Mouse (Mus musculus) CH12.LX (cell line): ENCODE measurements around the gene 1700024P04Rik. TPM values are rescaled to one million over a fixed set of nuclear protein-coding genes. Genes with fewer than 3 reads are reported as not detected.

Source experiments
- DNase-seq: peaks from one replicate; pipeline ENCODE4 v3.0.0-alpha.2; 2013; ENCODE audit errors: extremely low read depth
- H3K27ac ChIP-seq: 2 replicates; pipeline ENCODE4 v1.5.1; 2012; ENCODE audit warnings: low read depth, mild to moderate bottlenecking, control low read depth, moderate library complexity; ENCODE audit not compliant: insufficient read depth
- H3K27me3 ChIP-seq: replicated peaks from 2 replicates; pipeline ENCODE3; 2012; ENCODE audit warnings: inconsistent platforms
- H3K36me3 ChIP-seq, 2 experiments: replicated peaks in 1 of 2; 2 replicates each; pipeline versions ENCODE3 to v1.6.1; 2012; ENCODE audit warnings: inconsistent platforms in 1 of 2, low read length in 1 of 2, mild to moderate bottlenecking in 1 of 2, mixed read lengths in 1 of 2, moderate library complexity in 1 of 2; ENCODE audit not compliant: control insufficient read depth in 1 of 2, insufficient read depth in 1 of 2
- H3K4me1 ChIP-seq, 2 experiments: 2 replicates each; pipeline ENCODE4 v1.6.1; 2012; ENCODE audit warnings: inconsistent platforms in 1 of 2, moderate library complexity in 1 of 2; ENCODE audit not compliant: insufficient read depth in 2 of 2, control insufficient read depth in 1 of 2
- H3K4me2 ChIP-seq: 2 replicates; pipeline ENCODE4 v1.6.1; 2012; ENCODE audit warnings: low read depth, mild to moderate bottlenecking, control low read depth; ENCODE audit not compliant: poor library complexity, insufficient read depth, severe bottlenecking
- H3K4me3 ChIP-seq, 3 experiments: fragments of 150-350 bp in 1 of 3; sonication (generic) in 1 of 3; replicated peaks in 1 of 3; 2 replicates each; pipeline versions ENCODE3 to v1.5.1; 2011 to 2012; ENCODE audit warnings: low read depth in 2 of 3, low read length in 2 of 3, mild to moderate bottlenecking in 2 of 3, moderate library complexity in 2 of 3, control low read depth in 1 of 3, improper control_type of control experiment in 1 of 3, inconsistent platforms in 1 of 3, mixed read lengths in 1 of 3; ENCODE audit not compliant: poor library complexity in 1 of 3
- H3K79me2 ChIP-seq: replicated peaks from 2 replicates; pipeline ENCODE4 v1.6.1; 2012; ENCODE audit warnings: mild to moderate bottlenecking, moderate library complexity; ENCODE audit not compliant: control insufficient read depth, poor library complexity, insufficient read depth, severe bottlenecking; ENCODE audit errors: extremely low read depth
- H3K9ac ChIP-seq: 2 replicates; pipeline ENCODE4 v1.6.1; 2012; ENCODE audit warnings: low read depth, mild to moderate bottlenecking, control low read depth, moderate library complexity; ENCODE audit not compliant: insufficient read depth
- H3K9me3 ChIP-seq: replicated peaks from 2 replicates; pipeline ENCODE3; 2012; ENCODE audit warnings: low read length, inconsistent platforms, mixed read lengths
- BHLHE40 ChIP-seq: IDR thresholded peaks from 2 replicates; pipeline ENCODE4 v1.6.1; 2011; ENCODE audit warnings: mild to moderate bottlenecking, low read depth, low read length, improper control_type of control experiment
- CHD1 ChIP-seq: IDR thresholded peaks from 2 replicates; pipeline ENCODE4 v1.6.1; 2012; ENCODE audit warnings: low read depth, low read length, improper control_type of control experiment, inconsistent platforms
- CHD2 ChIP-seq: IDR thresholded peaks from 2 replicates; pipeline ENCODE4 v1.6.1; 2011; ENCODE audit warnings: low read length, improper control_type of control experiment
- CTCF ChIP-seq, 2 experiments: IDR thresholded peaks in 1 of 2; conservative IDR thresholded peaks in 1 of 2; 2 replicates each; pipeline ENCODE4 v1.5.1; 2011 to 2012; ENCODE audit warnings: low read depth in 2 of 2, low read length in 2 of 2, improper control_type of control experiment in 1 of 2, inconsistent platforms in 1 of 2, mild to moderate bottlenecking in 1 of 2, moderate library complexity in 1 of 2
- E2F4 ChIP-seq: IDR thresholded peaks from 2 replicates; pipeline ENCODE4 v1.6.1; 2011; ENCODE audit warnings: low read depth, low read length, improper control_type of control experiment; ENCODE audit not compliant: insufficient replicate concordance
- ELF1 ChIP-seq: IDR thresholded peaks from 2 replicates; pipeline ENCODE4 v1.6.1; 2014; ENCODE audit warnings: low read depth, mild to moderate bottlenecking, inconsistent platforms, low read length, improper control_type of control experiment
- EP300 ChIP-seq: IDR thresholded peaks from 2 replicates; pipeline ENCODE4 v1.6.1; 2011; ENCODE audit warnings: low read length, improper control_type of control experiment
- ETS1 ChIP-seq: conservative IDR thresholded peaks from 2 replicates; pipeline ENCODE4 v1.6.1; 2012; ENCODE audit warnings: low read depth, mild to moderate bottlenecking, inconsistent platforms, low read length, improper control_type of control experiment, moderate library complexity
- GABPA ChIP-seq: IDR thresholded peaks from 2 replicates; pipeline ENCODE4 v1.6.1; 2012; ENCODE audit warnings: low read depth, low read length, improper control_type of control experiment, inconsistent platforms; ENCODE audit not compliant: insufficient replicate concordance
- HCFC1 ChIP-seq: IDR thresholded peaks from 2 replicates; pipeline ENCODE4 v1.6.1; 2012; ENCODE audit warnings: low read depth, mild to moderate bottlenecking, inconsistent platforms, low read length, improper control_type of control experiment
- JUN ChIP-seq: IDR thresholded peaks from 2 replicates; pipeline ENCODE4 v1.6.1; 2011; ENCODE audit warnings: low read depth, mild to moderate bottlenecking, low read length, improper control_type of control experiment, moderate library complexity; ENCODE audit not compliant: insufficient read depth
- JUND ChIP-seq: conservative IDR thresholded peaks from 2 replicates; pipeline ENCODE4 v1.6.1; 2011; ENCODE audit warnings: low read depth, low read length, improper control_type of control experiment
- KAT2A ChIP-seq: IDR thresholded peaks from 2 replicates; pipeline ENCODE4 v1.6.1; 2012; ENCODE audit warnings: low read length, improper control_type of control experiment, inconsistent platforms; ENCODE audit not compliant: insufficient replicate concordance
- MAFK ChIP-seq: IDR thresholded peaks from 2 replicates; pipeline ENCODE4 v1.6.1; 2011; ENCODE audit warnings: low read length, improper control_type of control experiment; ENCODE audit not compliant: insufficient replicate concordance
- MAX ChIP-seq: IDR thresholded peaks from 2 replicates; pipeline ENCODE4 v1.6.1; 2011; ENCODE audit warnings: low read length, improper control_type of control experiment
- MAZ ChIP-seq: IDR thresholded peaks from 2 replicates; pipeline ENCODE4 v1.6.1; 2012; ENCODE audit warnings: low read depth, mild to moderate bottlenecking, inconsistent platforms, low read length, improper control_type of control experiment, moderate library complexity
- MEF2A ChIP-seq: IDR thresholded peaks from 2 replicates; pipeline ENCODE4 v1.6.1; 2014; ENCODE audit warnings: low read depth, mild to moderate bottlenecking, inconsistent platforms, low read length, improper control_type of control experiment, borderline replicate concordance
- MXI1 ChIP-seq: IDR thresholded peaks from 2 replicates; pipeline ENCODE4 v1.6.1; 2011; ENCODE audit warnings: mild to moderate bottlenecking, low read depth, low read length, improper control_type of control experiment
- MYC ChIP-seq: IDR thresholded peaks from 2 replicates; pipeline ENCODE4 v1.6.1; 2011; ENCODE audit warnings: low read depth, mild to moderate bottlenecking, improper control_type of control experiment, low read length
- NELFE ChIP-seq: IDR thresholded peaks from 2 replicates; pipeline ENCODE4 v1.6.1; 2011; ENCODE audit warnings: low read depth, low read length, improper control_type of control experiment
- NRF1 ChIP-seq: IDR thresholded peaks from 2 replicates; pipeline ENCODE4 v1.6.1; 2014; ENCODE audit warnings: low read depth, mild to moderate bottlenecking, inconsistent platforms, low read length, improper control_type of control experiment, moderate library complexity
- PAX5 ChIP-seq: IDR thresholded peaks from 2 replicates; pipeline ENCODE4 v1.6.1; 2012; ENCODE audit warnings: low read length, inconsistent platforms, mixed read lengths
- POLR2A ChIP-seq: IDR thresholded peaks from 2 replicates; pipeline ENCODE4 v1.6.1; 2011; ENCODE audit warnings: low read depth, mild to moderate bottlenecking, improper control_type of control experiment, low read length
- POLR2AphosphoS2 ChIP-seq: IDR thresholded peaks from 2 replicates; pipeline ENCODE4 v1.6.1; 2011; ENCODE audit warnings: low read depth, low read length, improper control_type of control experiment
- RAD21 ChIP-seq: IDR thresholded peaks from 2 replicates; pipeline ENCODE4 v1.6.1; 2011; ENCODE audit warnings: low read depth, mild to moderate bottlenecking, low read length, improper control_type of control experiment, moderate library complexity
- RCOR1 ChIP-seq: conservative IDR thresholded peaks from 2 replicates; pipeline ENCODE4 v1.6.1; 2012; ENCODE audit warnings: low read depth, mild to moderate bottlenecking, inconsistent platforms, low read length, improper control_type of control experiment
- SIN3A ChIP-seq: IDR thresholded peaks from 2 replicates; pipeline ENCODE4 v1.6.1; 2012; ENCODE audit warnings: low read length, improper control_type of control experiment, inconsistent platforms
- SMC3 ChIP-seq: IDR thresholded peaks from 2 replicates; pipeline ENCODE4 v1.6.1; 2011; ENCODE audit warnings: low read depth, low read length, improper control_type of control experiment
- TBP ChIP-seq: conservative IDR thresholded peaks from 2 replicates; pipeline ENCODE4 v1.6.1; 2011; ENCODE audit warnings: low read depth, low read length, improper control_type of control experiment
- TCF12 ChIP-seq: IDR thresholded peaks from 2 replicates; pipeline ENCODE4 v1.6.1; 2014; ENCODE audit warnings: low read depth, mild to moderate bottlenecking, inconsistent platforms, low read length, improper control_type of control experiment
- UBTF ChIP-seq: IDR thresholded peaks from 2 replicates; pipeline ENCODE4 v1.6.1; 2012; ENCODE audit warnings: low read depth, mild to moderate bottlenecking, inconsistent platforms, low read length, improper control_type of control experiment, moderate library complexity
- USF1 ChIP-seq: IDR thresholded peaks from 2 replicates; pipeline ENCODE4 v1.6.1; 2014; ENCODE audit warnings: low read depth, mild to moderate bottlenecking, inconsistent platforms, low read length, improper control_type of control experiment
- USF2 ChIP-seq: conservative IDR thresholded peaks from 2 replicates; pipeline ENCODE4 v1.6.1; 2011; ENCODE audit warnings: low read depth, low read length, improper control_type of control experiment
- ZC3H11A ChIP-seq: IDR thresholded peaks from 2 replicates; pipeline ENCODE4 v1.6.1; 2012; ENCODE audit warnings: low read depth, mild to moderate bottlenecking, inconsistent platforms, low read length, improper control_type of control experiment
- ZMIZ1 ChIP-seq: IDR thresholded peaks from 2 replicates; pipeline ENCODE4 v1.6.1; 2012; ENCODE audit warnings: low read depth, mild to moderate bottlenecking, inconsistent platforms, low read length, improper control_type of control experiment
- ZNF384 ChIP-seq: IDR thresholded peaks from 2 replicates; pipeline ENCODE4 v1.6.1; 2012; ENCODE audit warnings: low read depth, low read length, improper control_type of control experiment, inconsistent platforms
- dilution Hi-C: fragments of 300-500 bp; cut with MboI; formaldehyde crosslinking; loops from 2 replicates; pipeline ENCODE4 v1.14.3; 2020; ENCODE audit warnings: low sequenced_read_pairs; ENCODE audit not compliant: extremely low pct_unique_long_range_greater_than_20kb, extremely low pct_ligation_motif_present
- in situ Hi-C: fragments of 300-500 bp; cut with MboI; formaldehyde crosslinking; loops from 3 replicates; pipeline ENCODE4 v1.14.3; 2019; ENCODE audit warnings: low sequenced_read_pairs, low pct_ligation_motif_present, low pct_unique_long_range_greater_than_20kb, mixed read lengths
- polyA plus RNA-seq: library from polyadenylated mRNA; unstranded; fragments of >175 nt; gene quantifications from 2 replicates; pipeline ENCODE4 v1.2.1, GENCODE M21; 2012; ENCODE audit warnings: low read depth; ENCODE audit not compliant: insufficient read length
- total RNA-seq, 2 experiments: library from RNA; depleted of rRNA; stranded (reverse); fragments of 300-350 nt in 1 of 2; fragments of >200 nt in 1 of 2; gene quantifications; 2 replicates each; pipeline ENCODE4 v1.2.3; 2012 to 2014

The 1700024P04Rik gene
- total and polyA plus RNA-seq, 3 experiments, result not detected

DNA sequence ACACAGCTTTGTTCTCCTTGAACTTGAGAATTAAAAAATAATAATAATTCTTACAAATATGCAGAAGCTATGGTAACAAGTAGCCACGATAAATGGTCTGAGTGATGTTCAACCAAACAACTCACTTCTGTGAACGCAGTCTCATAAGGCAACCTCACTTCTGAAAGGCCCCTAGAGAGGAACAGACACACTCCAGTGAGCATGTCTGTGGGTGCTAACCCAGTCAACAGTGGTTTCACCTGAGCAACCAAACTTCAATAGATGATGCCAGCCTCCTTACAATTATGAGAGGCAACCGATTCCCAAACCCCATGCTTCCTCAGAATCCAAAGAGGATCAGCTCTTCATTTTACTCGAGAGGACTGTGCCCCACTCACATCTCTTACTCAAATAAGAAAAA lies 39.0 kb downstream of the 1700024P04Rik start (continued):
- peak; percentile 60 for TF ChIP-seq NRF1
- no peak for TF ChIP-seq NELFE
- TF ChIP-seq CTCF (conservative IDR thresholded peaks at IDR 0.05 in 1 of 2, IDR thresholded peaks at IDR 0.05 in 1 of 2; ENCODE audit: low read depth in 2 of 2, low read length in 2 of 2), result no peak
- no peak for TF ChIP-seq CHD1
- no peak for TF ChIP-seq POLR2AphosphoS2
- no peak for TF ChIP-seq MAX
- TF ChIP-seq ZC3H11A, result no peak
- no peak for TF ChIP-seq JUN

- peak overlapping the region; percentile 86 for H3K27ac ChIP-seq
- H3K9ac ChIP-seq, result peak overlapping the region; percentile 73
- peak overlapping the region; percentile 96 for H3K4me2 ChIP-seq
- dilution Hi-C loops (no loop called here), in situ Hi-C loops (no loop called here)
- H3K27me3 ChIP-seq, result no peaks in the 10 kb centered on the region
- no peaks in the 10 kb centered on the region for H3K9me3 ChIP-seq
- H3K36me3 ChIP-seq, result no peaks in the 10 kb centered on the region
- peaks cover 2 to 32% of the 10 kb centered on the region in 2 experiments for H3K4me1 ChIP-seq
- H3K79me2 ChIP-seq, result no peaks in the 10 kb centered on the region
- peak overlapping the region; percentile 54 to 66 (median 58) for H3K4me3 ChIP-seq
- peak; percentile 84 for DNase-seq
- TF ChIP-seq UBTF (no peak), CHD1 (no peak), NRF1 (no peak), MEF2A (peak; percentile 52; the same call in 1 of the 2 replicates), MYC (0 out of 2 replicates have a peak, but pooled peaks have one; percentile 67), MAZ (0 out of 2 replicates have a peak, but pooled peaks have one; percentile 17), ZMIZ1 (0 out of 2 replicates have a peak, but pooled peaks have one; percentile 18), RAD21 (no peak), BHLHE40 (no peak), POLR2A (peak; percentile 42; the same call in 1 of the 2 replicates), USF1 (no peak), MXI1 (no peak; the same call in 1 of the 2 replicates), ELF1 (peak; percentile 69), HCFC1 (peak; percentile 76), ZNF384 (no peak), PAX5 (no peak), SIN3A (peak; percentile 90), KAT2A (0 out of 2 replicates have a peak, but pooled peaks have one; percentile 34), EP300 (0 out of 2 replicates have a peak, but pooled peaks have one; percentile 8), ETS1 (peak; percentile 66), USF2 (no peak), RCOR1 (no peak), E2F4 (no peak), ZC3H11A (no peak), NELFE (peak; percentile 74; the same call in 1 of the 2 replicates), TBP (0 out of 2 replicates have a peak, but pooled peaks have one; percentile 26), MAFK (no peak), JUND (no peak; the same call in 1 of the 2 replicates), SMC3 (no peak), JUN (no peak), CTCF (conservative IDR thresholded peaks at IDR 0.05 in 1 of 2, IDR thresholded peaks at IDR 0.05 in 1 of 2; ENCODE audit: low read depth in 2 of 2, low read length in 2 of 2) (no peak), CHD2 (peak; percentile 89), TCF12 (peak; percentile 50; the same call in 1 of the 2 replicates), GABPA (no peak)
Observed at GRCm38 (mm10) chr13:98944620-98945081, 39.7 kb downstream of the 1700024P04Rik start.
